Mouse (Mus musculus) cerebellum, adult 2 months (tissue): Measurements from ENCODE around the gene Fam243.

Experiments
- CTCF ChIP-seq: fragments of 200-500 bp; IDR thresholded peaks from 2 replicates; pipeline ENCODE4 v1.5.1; 2011; ENCODE audit warnings: low read depth, mild to moderate bottlenecking, control low read depth, low read length, moderate library complexity, borderline replicate concordance; ENCODE audit not compliant: insufficient read depth
- POLR2A ChIP-seq: fragments of 200-500 bp; IDR thresholded peaks from 2 replicates; pipeline ENCODE4 v1.6.1; 2011; ENCODE audit warnings: low read length, control low read depth, borderline replicate concordance; ENCODE audit not compliant: insufficient read depth

- TF ChIP-seq POLR2A (no peak), CTCF (no peak)
Measured at GRCm38 (mm10) chr16:92301989-92302388, 19.3 kb downstream of the Fam243 start.
